Comparison of ENCODE assay signal across 14 mouse cellular contexts in the genomic region with DNA sequence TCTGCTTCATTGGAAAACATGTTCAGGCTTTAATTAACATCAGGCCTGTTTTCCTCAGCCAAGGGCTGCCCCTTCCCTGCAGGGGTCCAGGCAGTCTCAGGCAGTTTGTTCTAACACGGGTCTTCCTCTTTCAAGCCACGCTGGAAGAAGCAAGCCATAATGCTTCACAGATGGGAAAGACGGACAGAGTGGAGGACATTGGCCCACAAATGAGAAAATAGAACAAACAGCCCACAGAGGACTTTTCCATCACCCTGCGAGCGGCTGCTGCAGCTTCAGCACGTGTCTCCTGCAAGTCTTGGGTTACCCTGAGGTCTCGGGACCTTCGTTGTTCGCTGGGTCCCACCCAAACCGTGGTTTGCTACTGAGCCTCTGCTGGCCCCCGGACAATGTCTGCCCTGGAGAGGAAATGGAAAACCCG.
A peak's percentile ranks its signal among the peaks of the same experiment; 100 is the strongest.
DNase-seq lines count a peak whose midpoint lies in the region; ATAC-seq and TF ChIP-seq lines count a peak whose summit lies in the region.
"Had no signal": no experiment of that assay in that cellular context is flagged by ENCODE, and none has a peak within 500 bp of the region (broad histone marks: within the 10 kb centered on the region; RNA-seq: fewer than 3 reads in every experiment).

No protein-coding gene starts in this region.

- 22% methylated on average over 12 of the region's 12 CpGs for WGBS in limb, embryonic 11.5 days
- 80% methylated on average over 12 of the region's 12 CpGs for WGBS in thymus, adult 2 months

- TF ChIP-seq POLR2A in thymus, adult 2 months (IDR thresholded peaks at IDR 0.05; ENCODE audit: control insufficient read depth, extremely low read depth, insufficient read depth, low read length, poor library complexity) = no peak

- H3K9ac ChIP-seq in limb, embryonic 11.5 days (ENCODE audit: low read length) = no peak overlapping the region
- H3K9ac ChIP-seq: liver, embryonic 14.5 days had no signal

- H3K27me3 ChIP-seq in limb, embryonic 11.5 days (ENCODE audit: control insufficient read depth, insufficient read depth, low read length) = no peaks in the 10 kb centered on the region
- H3K27me3 ChIP-seq in thymus, adult 2 months (ENCODE audit: control insufficient read depth, insufficient read depth, low read length) = no peaks in the 10 kb centered on the region

- no peaks in the 10 kb centered on the region for H3K36me3 ChIP-seq in limb, embryonic 11.5 days (ENCODE audit: control insufficient read depth, insufficient read depth, low read length)
- no peaks in the 10 kb centered on the region for H3K36me3 ChIP-seq in thymus, adult 2 months (ENCODE audit: control insufficient read depth, insufficient read depth, low read length)
- H3K36me3 ChIP-seq: G1E had no signal

- H3K4me2 ChIP-seq in limb, embryonic 11.5 days (ENCODE audit: low read depth, severe bottlenecking) = no peak overlapping the region
- H3K4me2 ChIP-seq: heart, embryonic 11.5 days had no signal

- no peaks in the 10 kb centered on the region for H3K9me3 ChIP-seq in limb, embryonic 11.5 days (ENCODE audit: control insufficient read depth, low read length)

- no peak for TF ChIP-seq CTCF in thymus, adult 2 months (IDR thresholded peaks at IDR 0.05; ENCODE audit: borderline replicate concordance, control insufficient read depth, extremely low read depth, insufficient read depth, low read length, poor library complexity)

- DNase-seq in cerebellum, postnatal 10 days = peak; percentile 53 to 71
- no peak for DNase-seq in cerebellum, adult 18-20 months
- peak; percentile 7 for DNase-seq in right cerebral cortex, postnatal 4 days
- no peak for DNase-seq in right cerebral cortex, postnatal 36 days (ENCODE audit: low spot score in 2 of 2)
- peak; percentile 71 for DNase-seq in limb, embryonic 11.5 days (ENCODE audit: low spot score)
- no peak for DNase-seq in thymus, adult 2 months
- DNase-seq in adrenal gland, adult 8-10 months = no peak
- no peak for DNase-seq in heart, adult 18-20 months

- ATAC-seq in limb, embryonic 11.5 days (ENCODE audit: insufficient number of reproducible peaks, low FRiP score, low TSS enrichment, low read depth) = 0 out of 2 replicates have a peak, but pooled peaks have one; percentile 17
- ATAC-seq: activated CD4-positive, CD25-positive, alpha-beta regulatory T cell, adult 4 months; intestine, embryonic 16.5 days had no signal

- H3K4me3 ChIP-seq in limb, embryonic 11.5 days (ENCODE audit: low read depth, low read length) = no peak overlapping the region
- H3K4me3 ChIP-seq in thymus, adult 2 months (ENCODE audit: control insufficient read depth, insufficient read depth, low read length) = no peak overlapping the region
- H3K4me3 ChIP-seq: erythroblast, embryonic 14.5 days had no signal

- H3K27ac ChIP-seq in limb, embryonic 11.5 days (replicated peaks; ENCODE audit: low read depth, low read length) = peak overlapping the region; percentile 80
- H3K27ac ChIP-seq in thymus, adult 2 months (ENCODE audit: control insufficient read depth, insufficient read depth, low read length) = no peak overlapping the region
- H3K27ac ChIP-seq: liver, embryonic 14.5 days had no signal

- H3K4me1 ChIP-seq in limb, embryonic 11.5 days (ENCODE audit: control insufficient read depth, insufficient read depth, low read length) = peaks cover 4% of the 10 kb centered on the region
- H3K4me1 ChIP-seq in thymus, adult 2 months (replicated peaks; ENCODE audit: control insufficient read depth, insufficient read depth, low read length) = peaks cover 17% of the 10 kb centered on the region

Comparison
In these comparisons a context has a peak if more than half of its experiments do, and no peak if none do; other contexts are left out.
1. DNase-seq: peak in cerebellum, postnatal 10 days (2 of 2), right cerebral cortex, postnatal 4 days (single experiment) and limb, embryonic 11.5 days (single experiment); none in cerebellum, adult 18-20 months (0 of 2), right cerebral cortex, postnatal 36 days (0 of 2), thymus, adult 2 months (single experiment), adrenal gland, adult 8-10 months (single experiment) and heart, adult 18-20 months (0 of 2).